Mouse (Mus musculus): ENCODE results near the gene Ccr9.

DNA sequence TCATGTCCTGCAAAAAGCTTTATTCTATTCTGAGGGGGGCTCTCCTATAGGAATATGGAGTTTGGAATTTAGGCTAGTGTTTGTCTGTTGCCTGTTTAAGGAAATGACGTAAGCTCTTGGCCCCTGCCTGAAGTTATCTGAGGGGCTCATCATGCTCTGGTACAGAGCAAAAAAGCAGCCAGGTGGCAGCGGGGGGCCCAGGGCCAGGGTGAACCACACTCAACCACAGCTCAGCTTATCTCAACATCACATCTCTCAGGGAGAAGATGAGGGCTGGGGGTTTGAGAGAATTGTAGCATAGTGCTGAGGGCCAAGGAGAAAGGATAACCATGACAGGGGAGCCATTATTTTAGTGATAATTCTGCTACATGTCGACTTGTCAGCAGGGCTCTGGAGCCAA is 78.5 kb downstream of the Ccr9 start:
- no peak for TF ChIP-seq RAD21 (IDR thresholded peaks at IDR 0.05; ENCODE audit: low read depth, low read length)
- TF ChIP-seq EP300 (IDR thresholded peaks at IDR 0.05; ENCODE audit: low read depth in 1 of 2, low read length in 2 of 2): no peak
- no peak for TF ChIP-seq CTCF (IDR thresholded peaks at IDR 0.05 in 2 of 3, conservative IDR thresholded peaks at IDR 0.05 in 1 of 3; ENCODE audit: control insufficient read depth in 1 of 3, insufficient read depth in 1 of 3, low read depth in 2 of 3, low read length in 3 of 3, poor library complexity in 1 of 3, severe bottlenecking in 1 of 3)
- no peak for TF ChIP-seq ZC3H11A (IDR thresholded peaks at IDR 0.05; ENCODE audit: low read depth, low read length)
